Mouse (Mus musculus) limb, embryonic 14.5 days (tissue): ENCODE results near the gene Mtx1. TPM values are rescaled to one million over a fixed set of nuclear protein-coding genes. Genes with fewer than 3 reads are reported as not detected.

Source experiments
- ATAC-seq: fragments of 200-750 bp; cut with Nextera tagmentation; 2 replicates; pipeline ENCODE4 v1.8.0; 2017; ENCODE audit warnings: low read depth, moderate number of reproducible peaks, moderate TSS enrichment; ENCODE audit not compliant: low FRiP score
- DNase-seq: peaks from one replicate; pipeline ENCODE4 v3.0.0-alpha.2; 2015; ENCODE audit warnings: low spot score
- H3K27ac ChIP-seq: fragments of 300-500 bp; sonication (generic); replicated peaks from 2 replicates; pipeline ENCODE4 v1.5.1; 2014; ENCODE audit warnings: low read depth, mild to moderate bottlenecking, low read length, moderate library complexity, mixed read lengths
- H3K27me3 ChIP-seq: fragments of 300-500 bp; sonication (generic); 2 replicates; pipeline ENCODE4 v1.6.1; 2014; ENCODE audit warnings: low read length, mixed read lengths; ENCODE audit not compliant: control insufficient read depth, insufficient read depth
- H3K36me3 ChIP-seq: fragments of 300-500 bp; sonication (generic); 2 replicates; pipeline ENCODE4 v1.6.1; 2014; ENCODE audit warnings: mild to moderate bottlenecking, low read length, moderate library complexity, mixed read lengths; ENCODE audit not compliant: control insufficient read depth, insufficient read depth
- H3K4me1 ChIP-seq: fragments of 300-500 bp; sonication (generic); 2 replicates; pipeline ENCODE4 v1.6.1; 2014; ENCODE audit warnings: antibody characterized with exemption, low read length, mixed read lengths; ENCODE audit not compliant: control insufficient read depth, insufficient read depth
- H3K4me2 ChIP-seq: fragments of 300-500 bp; sonication (generic); replicated peaks from 2 replicates; pipeline ENCODE4 v1.6.1; 2014; ENCODE audit warnings: low read depth, mild to moderate bottlenecking, low read length, moderate library complexity; ENCODE audit not compliant: severe bottlenecking
- H3K4me3 ChIP-seq: fragments of 300-500 bp; sonication (generic); replicated peaks from 2 replicates; pipeline ENCODE4 v1.5.1; 2014; ENCODE audit warnings: low read length
- H3K9ac ChIP-seq: fragments of 300-500 bp; sonication (generic); 2 replicates; pipeline ENCODE4 v1.6.1; 2014; ENCODE audit warnings: mild to moderate bottlenecking, low read depth, low read length, moderate library complexity; ENCODE audit not compliant: severe bottlenecking
- H3K9me3 ChIP-seq: fragments of 300-500 bp; sonication (generic); 2 replicates; pipeline ENCODE4 v1.6.1; 2016; ENCODE audit warnings: low read length; ENCODE audit not compliant: control insufficient read depth
- POLR2A ChIP-seq: fragments of 200-500 bp; IDR thresholded peaks from 2 replicates; pipeline ENCODE4 v1.8.0; 2012; ENCODE audit warnings: inconsistent platforms, mild to moderate bottlenecking, moderate library complexity, borderline replicate concordance; ENCODE audit not compliant: insufficient read depth, insufficient read length; ENCODE audit errors: extremely low read depth
- WGBS: fragments of 180-500 bp; shearing (Covaris S2); extraction: QIAGEN DNeasy Blood & Tissue Kit; methylation state at CpG from one replicate; pipeline ENCODE4 v1.1.7; 2014; 5-methylcytosine and 5-hydroxymethylcytosine counted together
- polyA plus RNA-seq, 2 experiments: library from polyadenylated mRNA; depleted of rRNA in 1 of 2; stranded (reverse) in 1 of 2; unstranded in 1 of 2; fragments of >200 nt; fragmentation: Nextera tagmentation in 1 of 2; extraction: Ambion mirVana in 1 of 2; gene quantifications; 2 replicates each; pipeline versions ENCODE4 v1.2.1 to v1.2.3; 2012 to 2014

The Mtx1 gene
- polyA plus RNA-seq (2012; rRNA removed) (196 and 211 TPM in 2 replicates), polyA plus RNA-seq (2014; fragmentation: Nextera tagmentation; extraction: Ambion mirVana) (159 and 163 TPM in 2 replicates)

DNA sequence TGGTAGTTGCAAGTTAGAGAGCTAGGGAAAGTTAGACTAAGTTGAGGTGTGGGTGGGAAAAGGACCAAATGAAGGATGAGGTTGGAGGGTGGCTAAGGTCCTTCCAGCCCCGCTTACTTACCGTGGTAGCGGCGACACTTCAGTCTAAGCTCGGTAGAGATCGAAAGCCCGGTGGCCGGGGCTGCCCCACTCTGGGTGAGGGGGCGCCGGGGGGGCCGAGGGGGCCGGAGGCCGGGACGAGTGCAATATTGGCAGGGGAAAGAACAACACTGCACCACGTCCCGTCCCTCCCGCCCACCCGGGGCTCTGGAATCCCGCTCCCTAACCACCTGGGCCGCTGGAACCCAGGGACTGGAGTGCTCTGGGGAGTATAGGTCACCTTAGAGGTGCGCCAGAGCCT is at the start of gene Mtx1:
Mtx1 (minus strand) TSS at position 189 of the 400 bp plus-strand sequence.
- Histone ChIP-seq H3K4me3 (peak within 1 kb of the TSS; percentile 39), H3K27ac (peak within 1 kb of the TSS; percentile 91), H3K4me2 (peak within 1 kb of the TSS; percentile 72), H3K9ac (peak within 1 kb of the TSS; percentile 45), H3K27me3 (no peaks in the 10 kb centered on the region), H3K9me3 (no peaks in the 10 kb centered on the region), H3K4me1 (peaks cover 22% of the 10 kb centered on the region), H3K36me3 (peaks cover 26% of the 10 kb centered on the region)
- ATAC-seq (peak; percentile 14; the same call in 1 of the 2 replicates), DNase-seq (no peak)
- no peak for TF ChIP-seq POLR2A
- WGBS, result 6% methylated on average over 19 of the region's 21 CpGs

DNA sequence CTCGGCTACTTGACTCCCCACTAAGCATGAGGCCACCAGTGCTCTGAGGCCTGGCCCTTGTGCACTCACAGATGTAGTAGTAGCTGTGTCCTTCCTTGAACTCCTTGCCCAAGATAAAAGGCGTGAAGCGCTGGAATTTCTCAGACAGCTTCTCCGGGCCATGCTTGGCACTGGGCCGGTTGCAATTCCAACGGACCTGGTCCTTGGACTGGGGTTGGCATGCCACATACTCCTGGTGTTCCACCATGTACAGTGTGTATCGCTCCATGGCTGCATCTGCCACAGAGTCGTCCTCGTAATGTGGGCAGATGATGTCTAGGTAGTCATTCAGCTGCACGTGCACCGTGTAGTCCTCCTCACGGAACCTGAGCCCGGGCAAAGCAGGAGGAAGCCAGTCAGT is 49.2 kb upstream of the Mtx1 start:
- Histone ChIP-seq H3K9ac (no peak overlapping the region), H3K9me3 (no peaks in the 10 kb centered on the region), H3K4me2 (no peak overlapping the region), H3K27ac (no peak overlapping the region), H3K4me3 (no peak overlapping the region), H3K27me3 (no peaks in the 10 kb centered on the region), H3K36me3 (peaks cover 34% of the 10 kb centered on the region), H3K4me1 (peaks cover 27% of the 10 kb centered on the region)
- WGBS, result 93% methylated on average over 13 of the region's 13 CpGs
- TF ChIP-seq POLR2A, result no peak
- no peak for DNase-seq
- no peak for ATAC-seq

DNA sequence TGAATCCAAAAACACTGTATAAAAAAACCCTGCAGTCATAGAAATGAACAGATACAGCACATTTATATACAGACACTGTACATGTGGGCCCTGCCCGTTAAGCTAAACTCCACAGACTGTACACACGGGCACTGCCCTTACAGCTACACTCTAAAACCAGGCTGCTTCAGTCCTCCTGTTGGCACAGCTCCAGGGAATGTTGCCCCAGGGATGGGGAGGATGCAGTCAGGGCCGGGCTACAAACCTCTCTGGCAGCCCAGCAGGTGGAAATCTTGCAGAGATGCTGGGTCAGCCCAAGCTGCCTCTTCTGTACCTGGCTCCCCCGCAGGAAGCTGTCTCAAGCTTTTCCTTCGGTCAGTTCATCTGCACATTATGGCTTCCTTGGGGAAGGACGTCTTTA is 44.9 kb upstream of the Mtx1 start:
- H3K9ac ChIP-seq, result no peak overlapping the region
- no peaks in the 10 kb centered on the region for H3K9me3 ChIP-seq

DNA sequence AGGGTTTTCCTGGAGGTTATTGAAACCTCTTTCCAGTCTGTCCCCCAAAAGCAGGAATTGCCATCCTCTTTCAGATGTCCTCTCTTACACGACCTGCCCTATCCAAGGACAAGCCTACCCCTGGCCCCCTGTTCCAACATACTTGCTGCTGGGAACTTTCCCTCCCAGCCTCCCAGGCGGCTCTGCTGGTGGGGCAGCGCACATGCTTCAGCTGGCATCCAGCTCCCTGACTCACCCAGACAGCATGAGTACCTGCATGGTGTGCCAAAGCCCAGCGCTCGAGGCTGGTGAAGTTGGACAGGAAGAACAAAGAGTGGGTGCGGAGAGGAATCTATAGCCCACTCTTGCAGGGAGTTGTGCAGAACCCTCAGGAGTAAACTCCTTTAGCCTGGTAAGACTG is 44.0 kb upstream of the Mtx1 start:
- Histone ChIP-seq H3K4me2 (peak overlapping the region; percentile 54), H3K4me3 (peak overlapping the region; percentile 53), H3K9ac (peak overlapping the region; percentile 75), H3K36me3 (peaks cover 37% of the 10 kb centered on the region), H3K4me1 (peaks cover 29% of the 10 kb centered on the region), H3K27me3 (no peaks in the 10 kb centered on the region), H3K9me3 (no peaks in the 10 kb centered on the region), H3K27ac (peak overlapping the region; percentile 85)
- 76% methylated on average over 6 of the region's 6 CpGs for WGBS
- no peak for TF ChIP-seq POLR2A
- ATAC-seq (no peak), DNase-seq (no peak)

More for the DNA sequence above, 44.9 kb upstream of the Mtx1 start:
- TF ChIP-seq POLR2A, result no peak
- Histone ChIP-seq H3K4me3 (no peak overlapping the region), H3K36me3 (peaks cover 41% of the 10 kb centered on the region), H3K27me3 (no peaks in the 10 kb centered on the region), H3K4me1 (peaks cover 32% of the 10 kb centered on the region), H3K27ac (no peak overlapping the region), H3K4me2 (no peak overlapping the region)
- WGBS, result 45% methylated on average over 6 of the region's 6 CpGs
- ATAC-seq, result no peak
- no peak for DNase-seq

DNA sequence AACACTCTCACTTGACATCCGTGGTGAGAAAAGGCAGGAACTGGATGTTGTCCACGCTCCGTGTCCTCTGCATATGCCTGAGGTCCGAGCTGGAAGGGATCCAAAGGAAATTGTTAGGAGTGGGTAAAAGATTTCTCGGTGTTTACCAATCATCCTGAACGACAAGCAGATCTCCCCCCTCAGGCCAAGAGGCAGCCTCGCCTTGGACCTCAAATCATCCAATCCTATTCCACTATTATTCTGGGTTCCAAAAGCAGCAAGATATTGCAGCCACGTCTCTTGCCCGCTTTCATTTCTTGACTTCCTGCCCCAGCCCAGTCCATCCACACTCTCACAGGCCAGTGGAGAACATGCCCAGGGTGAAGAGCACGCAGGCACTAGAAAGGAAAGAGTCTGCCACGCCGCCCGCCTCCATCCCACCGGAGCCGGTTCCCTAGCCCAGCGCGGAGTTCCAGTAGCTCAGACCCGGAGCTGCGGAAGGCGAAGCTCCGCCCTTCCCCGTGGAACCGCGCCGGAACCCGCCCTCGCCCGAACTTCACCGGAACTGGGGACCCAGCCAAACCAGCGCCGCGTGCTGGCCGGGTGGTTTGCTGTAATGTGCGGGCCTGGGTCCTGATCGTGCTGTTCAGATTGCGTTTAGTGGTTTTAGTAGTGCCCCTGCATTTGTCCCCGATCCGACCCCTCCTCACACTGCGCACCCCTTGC is 43.3 kb upstream of the Mtx1 start, which contains the start of gene Slc50a1:
Slc50a1 (minus strand) TSS at position 520 of the 705 bp plus-strand sequence.
- peak; percentile 66 for DNase-seq
- WGBS, result 3% methylated on average over 37 of the region's 39 CpGs
- Histone ChIP-seq H3K4me3 (peak within 1 kb of the TSS; percentile 53), H3K27me3 (no peaks in the 10 kb centered on the region), H3K36me3 (peaks cover 30% of the 10 kb centered on the region), H3K4me1 (peaks cover 30% of the 10 kb centered on the region), H3K9ac (peak within 1 kb of the TSS; percentile 75), H3K9me3 (no peaks in the 10 kb centered on the region), H3K4me2 (peak within 1 kb of the TSS; percentile 54), H3K27ac (peak within 1 kb of the TSS; percentile 85)
- TF ChIP-seq POLR2A, result peak; percentile 80; the same call in 1 of the 2 replicates
- peak; percentile 76 for ATAC-seq
